Mouse (Mus musculus): ENCODE measurements around the gene Akap9. TPM values are rescaled to one million over a fixed set of nuclear protein-coding genes. Genes with fewer than 3 reads are reported as not detected.

Gene Akap9
- polyA plus RNA-seq, 1 experiment = 13.9 TPM

DNA sequence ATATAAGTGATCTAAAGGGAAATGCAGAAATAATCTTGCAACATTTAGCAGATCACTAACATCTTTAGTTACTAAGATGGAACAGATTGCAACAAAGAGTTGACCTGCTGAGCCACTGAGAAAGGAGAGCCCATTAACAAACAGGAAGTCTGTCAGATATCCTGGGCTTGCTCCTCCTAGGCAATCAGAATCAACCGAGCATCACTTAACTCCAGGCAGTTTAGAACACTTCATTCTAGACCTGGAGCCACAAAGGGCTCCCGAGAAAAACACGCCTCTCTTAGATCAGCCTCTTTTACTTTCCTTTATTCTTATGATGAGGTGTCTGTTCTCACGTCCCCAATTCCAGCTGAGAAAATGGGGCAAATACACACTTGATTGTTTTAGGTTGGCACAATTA, 1.2 kb upstream of the Akap9 start:
- DNase-seq = no peak
- H3K4me3 ChIP-seq (ENCODE audit: control insufficient read depth, insufficient read depth, low read length) = no peak overlapping the region
- WGBS = 78% methylated on average over 4 of the region's 4 CpGs
- H3K27ac ChIP-seq (ENCODE audit: control insufficient read depth, insufficient read depth, low read length) = no peak overlapping the region
- H3K36me3 ChIP-seq (ENCODE audit: control insufficient read depth, insufficient read depth, low read length) = no peaks in the 10 kb centered on the region
- H3K4me1 ChIP-seq (replicated peaks; ENCODE audit: control insufficient read depth, insufficient read depth, low read length) = no peaks in the 10 kb centered on the region; the same call in 1 of the 2 replicates
- H3K27me3 ChIP-seq (ENCODE audit: control insufficient read depth, insufficient read depth, low read length) = no peaks in the 10 kb centered on the region
- TF ChIP-seq CTCF (IDR thresholded peaks at IDR 0.05; ENCODE audit: borderline replicate concordance, control insufficient read depth, extremely low read depth, insufficient read depth, low read length, poor library complexity) (no peak), POLR2A (IDR thresholded peaks at IDR 0.05; ENCODE audit: control insufficient read depth, extremely low read depth, insufficient read depth, low read length, poor library complexity) (no peak)

DNA sequence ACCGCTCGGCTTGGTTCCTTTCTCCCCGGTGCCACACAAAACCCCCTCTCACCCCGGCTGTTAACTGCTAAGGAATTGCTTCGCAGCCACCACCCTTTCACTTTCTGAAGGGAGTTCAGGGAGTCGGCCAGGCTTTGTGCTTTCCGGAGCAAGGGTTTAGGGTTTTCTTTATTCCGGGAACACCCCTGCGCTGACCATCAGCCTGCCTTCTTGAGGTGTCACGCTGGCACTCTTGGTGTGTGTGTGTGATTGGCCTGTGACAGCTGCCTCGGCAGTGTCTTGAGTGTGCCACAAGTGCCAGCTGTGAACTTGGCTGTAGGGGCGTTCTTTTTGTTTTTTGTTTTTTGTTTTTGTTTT, 814 bp downstream of the Akap9 start:
- Histone ChIP-seq H3K27me3 (ENCODE audit: control insufficient read depth, insufficient read depth, low read length) (no peaks in the 10 kb centered on the region), H3K4me3 (ENCODE audit: control insufficient read depth, insufficient read depth, low read length) (peak overlapping the region; percentile 100), H3K27ac (ENCODE audit: control insufficient read depth, insufficient read depth, low read length) (no peak overlapping the region), H3K4me1 (replicated peaks; ENCODE audit: control insufficient read depth, insufficient read depth, low read length) (no peaks in the 10 kb centered on the region; the same call in 1 of the 2 replicates), H3K36me3 (ENCODE audit: control insufficient read depth, insufficient read depth, low read length) (no peaks in the 10 kb centered on the region)
- TF ChIP-seq POLR2A (IDR thresholded peaks at IDR 0.05; ENCODE audit: control insufficient read depth, extremely low read depth, insufficient read depth, low read length, poor library complexity) (no peak), CTCF (IDR thresholded peaks at IDR 0.05; ENCODE audit: borderline replicate concordance, control insufficient read depth, extremely low read depth, insufficient read depth, low read length, poor library complexity) (no peak)
- DNase-seq = peak; percentile 42
- WGBS = under 1% methylated on average over 12 of the region's 12 CpGs

DNA sequence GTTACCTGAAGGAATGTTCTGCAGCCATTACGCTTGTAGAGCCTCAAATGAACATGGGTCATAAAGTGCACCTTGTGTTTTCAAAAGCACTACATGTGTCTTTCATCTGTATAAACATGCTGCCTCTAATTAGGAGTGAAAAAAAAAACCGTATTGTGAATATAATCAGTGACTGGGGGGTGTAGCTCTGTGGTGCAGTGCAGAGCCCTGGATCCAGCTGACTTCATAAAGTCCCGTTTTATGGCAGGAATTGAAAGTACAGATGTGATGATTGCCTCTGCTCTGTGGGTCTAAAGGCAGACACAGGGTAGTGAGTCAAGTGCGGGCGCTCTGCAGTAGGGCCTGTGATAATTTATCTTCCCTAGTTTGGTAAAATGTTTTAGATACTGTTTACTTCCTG, 2.9 kb downstream of the Akap9 start:
- whole genome bisulfite sequencing = 91% methylated on average over 5 of the region's 5 CpGs

GRCm38 (mm10) chr5:3931636-3932035, 3.8 kb downstream of the Akap9 start:
- Histone ChIP-seq H3K4me3 (ENCODE audit: control insufficient read depth, insufficient read depth, low read length) (no peak overlapping the region), H3K36me3 (ENCODE audit: control insufficient read depth, insufficient read depth, low read length) (no peaks in the 10 kb centered on the region), H3K27me3 (ENCODE audit: control insufficient read depth, insufficient read depth, low read length) (no peaks in the 10 kb centered on the region), H3K27ac (ENCODE audit: control insufficient read depth, insufficient read depth, low read length) (no peak overlapping the region), H3K4me1 (replicated peaks; ENCODE audit: control insufficient read depth, insufficient read depth, low read length) (no peaks in the 10 kb centered on the region; the same call in 1 of the 2 replicates)
- WGBS = 96% methylated on average over 3 of the region's 3 CpGs
- TF ChIP-seq CTCF (IDR thresholded peaks at IDR 0.05; ENCODE audit: borderline replicate concordance, control insufficient read depth, extremely low read depth, insufficient read depth, low read length, poor library complexity) = no peak
- TF ChIP-seq POLR2A (IDR thresholded peaks at IDR 0.05; ENCODE audit: control insufficient read depth, extremely low read depth, insufficient read depth, low read length, poor library complexity) = no peak
- DNase-seq = no peak

More for the DNA sequence above, 2.9 kb downstream of the Akap9 start:
- no peaks in the 10 kb centered on the region for H3K36me3 ChIP-seq (ENCODE audit: control insufficient read depth, insufficient read depth, low read length)
- TF ChIP-seq POLR2A (IDR thresholded peaks at IDR 0.05; ENCODE audit: control insufficient read depth, extremely low read depth, insufficient read depth, low read length, poor library complexity) = no peak
- no peak for TF ChIP-seq CTCF (IDR thresholded peaks at IDR 0.05; ENCODE audit: borderline replicate concordance, control insufficient read depth, extremely low read depth, insufficient read depth, low read length, poor library complexity)
- H3K4me3 ChIP-seq (ENCODE audit: control insufficient read depth, insufficient read depth, low read length) = no peak overlapping the region
- H3K27ac ChIP-seq (ENCODE audit: control insufficient read depth, insufficient read depth, low read length) = no peak overlapping the region
- no peak for DNase-seq
- no peaks in the 10 kb centered on the region for H3K27me3 ChIP-seq (ENCODE audit: control insufficient read depth, insufficient read depth, low read length)
- no peaks in the 10 kb centered on the region; the same call in 1 of the 2 replicates for H3K4me1 ChIP-seq (replicated peaks; ENCODE audit: control insufficient read depth, insufficient read depth, low read length)

DNA sequence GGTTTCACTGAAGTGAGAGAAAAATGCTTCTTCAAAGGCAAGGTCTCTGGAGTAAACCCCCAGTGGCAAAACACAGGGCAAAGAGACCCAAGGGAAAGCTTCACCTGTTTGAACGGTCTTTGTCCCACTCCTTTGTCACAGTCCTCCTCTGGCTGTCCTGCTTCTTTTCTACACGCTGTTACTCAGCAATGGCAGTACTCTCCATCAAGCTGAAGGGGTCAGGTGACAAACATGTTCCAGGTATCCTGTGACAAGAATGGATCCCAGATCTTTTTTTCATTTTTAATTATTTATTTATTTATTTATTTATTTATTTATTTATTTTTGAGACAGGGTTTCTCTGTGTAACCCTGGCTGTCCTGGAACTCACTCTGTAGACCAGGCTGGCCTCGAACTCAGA, 5.7 kb downstream of the Akap9 start:
- Histone ChIP-seq H3K4me1 (replicated peaks; ENCODE audit: control insufficient read depth, insufficient read depth, low read length) (no peaks in the 10 kb centered on the region), H3K4me3 (ENCODE audit: control insufficient read depth, insufficient read depth, low read length) (no peak overlapping the region), H3K36me3 (ENCODE audit: control insufficient read depth, insufficient read depth, low read length) (no peaks in the 10 kb centered on the region), H3K27ac (ENCODE audit: control insufficient read depth, insufficient read depth, low read length) (no peak overlapping the region), H3K27me3 (ENCODE audit: control insufficient read depth, insufficient read depth, low read length) (no peaks in the 10 kb centered on the region)
- no peak for TF ChIP-seq CTCF (IDR thresholded peaks at IDR 0.05; ENCODE audit: borderline replicate concordance, control insufficient read depth, extremely low read depth, insufficient read depth, low read length, poor library complexity)
- DNase-seq = no peak
- WGBS = 95% methylated on average over 3 of the region's 3 CpGs

DNA sequence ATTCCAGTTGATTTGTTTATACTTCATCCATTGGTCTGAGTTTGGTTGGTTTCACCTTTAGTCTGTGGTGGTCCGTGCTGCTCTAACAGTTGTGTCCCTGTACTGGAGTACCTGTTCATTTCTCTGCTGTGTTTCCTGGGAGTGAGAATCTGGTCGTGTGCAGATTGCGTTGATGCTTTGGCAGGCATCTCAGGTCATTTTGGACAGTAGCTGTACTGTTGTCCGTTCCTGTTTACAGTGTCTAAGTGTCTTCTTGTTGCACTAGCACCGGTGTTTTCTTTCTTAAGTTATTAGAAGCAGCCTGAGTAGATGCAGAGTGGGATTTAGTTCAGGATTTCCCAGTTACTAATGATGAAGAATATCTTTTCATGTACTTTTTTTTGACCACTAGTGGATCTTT, 7.4 kb downstream of the Akap9 start:
- DNase-seq = no peak
- WGBS = 93% methylated on average over 5 of the region's 5 CpGs

More for the DNA sequence above, 7.4 kb downstream of the Akap9 start:
- Histone ChIP-seq H3K27me3 (ENCODE audit: control insufficient read depth, insufficient read depth, low read length) (no peaks in the 10 kb centered on the region), H3K27ac (ENCODE audit: control insufficient read depth, insufficient read depth, low read length) (no peak overlapping the region), H3K36me3 (ENCODE audit: control insufficient read depth, insufficient read depth, low read length) (no peaks in the 10 kb centered on the region), H3K4me3 (ENCODE audit: control insufficient read depth, insufficient read depth, low read length) (no peak overlapping the region), H3K4me1 (replicated peaks; ENCODE audit: control insufficient read depth, insufficient read depth, low read length) (no peaks in the 10 kb centered on the region)
- TF ChIP-seq POLR2A (IDR thresholded peaks at IDR 0.05; ENCODE audit: control insufficient read depth, extremely low read depth, insufficient read depth, low read length, poor library complexity) (no peak), CTCF (IDR thresholded peaks at IDR 0.05; ENCODE audit: borderline replicate concordance, control insufficient read depth, extremely low read depth, insufficient read depth, low read length, poor library complexity) (no peak)
